Mouse (Mus musculus) ovary, postnatal 10 days (tissue): ENCODE results near the gene Por.

Experiments
- DNase-seq: peaks from one replicate; pipeline ENCODE4 v3.0.0; 2022; ENCODE audit warnings: low spot score

Gene Por

DNA sequence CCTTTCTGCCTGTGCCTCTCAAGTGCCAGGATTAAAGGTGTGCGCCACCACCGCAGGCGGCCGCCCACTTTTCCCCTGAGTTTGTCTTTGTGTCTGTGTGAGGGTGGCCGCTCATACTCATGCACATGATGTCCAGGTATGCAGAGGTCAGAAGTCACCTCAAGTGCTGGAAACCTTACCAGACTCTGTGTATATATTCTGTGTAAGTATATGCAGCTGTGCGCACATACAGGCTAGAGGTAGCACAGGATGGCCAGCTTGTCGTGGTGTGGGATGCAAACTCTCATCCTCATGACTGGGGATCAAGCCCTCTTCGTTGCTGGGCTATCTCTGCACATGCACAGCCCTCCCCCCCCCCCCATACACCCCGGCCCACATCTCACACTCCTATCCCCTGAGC lies 58.0 kb downstream of the Por start:
- DNase-seq, result no peak

DNA sequence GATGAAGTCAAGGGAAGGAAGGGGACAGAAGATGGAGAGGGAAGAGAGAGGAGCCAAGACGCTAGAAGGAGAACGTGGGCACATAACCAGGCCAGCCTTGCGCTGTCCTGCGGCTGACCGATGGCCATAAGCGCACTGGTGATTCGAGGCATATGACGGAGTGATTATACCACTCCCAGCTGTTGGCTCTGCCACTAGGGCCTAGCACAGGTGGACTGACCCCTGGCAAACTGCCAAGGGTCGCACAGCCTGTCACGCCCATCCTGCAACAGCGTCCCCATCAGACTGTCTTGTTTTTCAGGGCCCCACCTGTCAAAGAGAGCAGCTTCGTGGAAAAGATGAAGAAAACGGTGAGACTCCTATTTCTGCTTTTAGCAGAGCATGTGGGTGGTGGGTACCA lies 58.5 kb downstream of the Por start:
- DNase-seq, result no peak

DNA sequence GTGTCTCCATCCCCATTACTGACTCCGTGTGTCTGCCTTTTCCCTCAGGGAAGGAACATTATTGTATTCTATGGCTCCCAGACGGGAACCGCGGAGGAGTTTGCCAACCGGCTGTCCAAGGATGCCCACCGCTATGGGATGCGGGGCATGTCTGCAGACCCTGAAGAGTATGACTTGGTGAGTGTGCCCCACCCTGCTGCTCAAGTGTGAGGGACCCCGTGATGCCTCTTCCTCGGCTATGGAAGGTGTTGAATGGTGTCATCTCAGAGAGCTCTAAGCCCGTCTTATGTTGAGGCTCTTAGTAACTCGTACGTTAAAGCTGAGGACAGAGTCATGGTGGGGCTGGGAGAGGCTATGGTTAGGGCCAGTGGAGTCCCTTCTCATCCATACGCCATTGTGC lies 59.5 kb downstream of the Por start:
- DNase-seq, result no peak

DNA sequence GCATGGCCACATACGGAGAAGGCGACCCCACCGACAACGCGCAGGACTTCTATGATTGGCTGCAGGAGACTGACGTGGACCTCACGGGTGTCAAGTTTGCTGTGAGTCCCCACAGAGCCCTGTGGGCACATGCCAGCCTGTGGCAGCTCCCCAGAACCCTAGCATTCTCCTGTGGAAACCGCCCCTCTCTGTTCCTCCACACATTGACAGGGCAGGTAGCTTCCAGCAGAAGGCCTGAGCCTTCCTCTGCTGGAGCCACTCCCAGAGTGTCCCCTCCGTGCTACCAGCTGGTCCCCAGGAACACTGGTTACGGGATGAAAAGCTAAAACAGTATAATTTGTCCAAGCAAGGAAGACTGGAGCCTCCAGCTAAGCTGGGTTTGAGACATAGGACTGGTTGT lies 60.4 kb downstream of the Por start:
- DNase-seq, result no peak

DNA sequence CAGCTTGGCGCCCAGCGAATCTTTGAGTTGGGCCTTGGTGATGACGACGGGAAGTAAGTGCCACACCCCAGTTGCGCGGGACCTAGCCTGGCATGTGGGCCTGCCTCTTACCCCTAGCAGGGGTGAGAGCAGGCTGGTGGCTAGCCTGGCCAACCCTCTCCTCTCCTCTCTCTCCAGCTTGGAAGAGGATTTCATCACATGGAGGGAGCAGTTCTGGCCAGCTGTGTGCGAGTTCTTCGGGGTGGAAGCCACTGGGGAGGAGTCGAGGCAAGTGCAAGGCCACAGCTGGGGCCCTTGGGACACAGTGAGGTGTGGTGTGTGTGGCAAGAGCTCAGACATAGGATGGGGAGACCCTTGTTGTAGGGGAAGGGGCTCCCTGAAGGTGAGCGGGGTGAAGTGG lies 61.1 kb downstream of the Por start:
- DNase-seq, result no peak

DNA sequence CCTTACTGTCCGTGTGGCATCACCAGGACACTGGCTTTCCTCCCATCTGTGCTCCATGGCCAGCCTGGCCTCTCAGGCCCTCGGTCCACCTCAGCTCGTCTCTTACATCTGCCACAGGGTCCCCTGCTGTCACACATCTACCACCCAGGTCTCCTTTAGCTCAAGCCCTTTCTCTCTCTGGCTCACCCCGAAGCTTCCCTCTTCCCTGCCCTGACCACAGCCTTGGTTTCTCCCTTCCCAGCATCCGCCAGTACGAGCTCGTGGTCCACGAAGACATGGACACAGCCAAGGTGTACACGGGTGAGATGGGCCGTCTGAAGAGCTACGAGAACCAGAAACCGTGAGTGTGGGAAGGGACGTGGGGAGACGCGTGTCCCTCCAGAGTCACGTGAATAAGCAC lies 61.5 kb downstream of the Por start:
- DNase-seq, result no peak

DNA sequence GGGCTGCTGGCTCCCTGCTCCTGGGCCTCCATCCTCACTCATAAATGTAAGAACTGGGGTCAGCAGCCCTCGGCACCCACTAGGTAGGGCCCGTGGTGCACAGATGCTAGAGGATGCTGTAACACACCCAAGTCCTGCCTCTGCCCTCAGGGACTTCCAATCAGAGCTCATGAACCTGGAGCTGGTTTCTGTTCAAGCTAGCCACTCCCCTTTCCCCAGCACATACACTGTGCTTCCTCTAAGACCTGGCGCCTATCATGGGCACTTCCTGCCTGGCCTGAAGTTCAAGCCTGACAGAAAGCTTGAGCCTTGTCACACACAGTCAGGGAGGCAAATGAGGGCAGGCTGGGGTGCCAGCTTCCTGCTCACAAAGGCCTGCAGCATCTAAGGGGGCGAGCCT lies 63.2 kb downstream of the Por start:
- DNase-seq, result no peak

DNA sequence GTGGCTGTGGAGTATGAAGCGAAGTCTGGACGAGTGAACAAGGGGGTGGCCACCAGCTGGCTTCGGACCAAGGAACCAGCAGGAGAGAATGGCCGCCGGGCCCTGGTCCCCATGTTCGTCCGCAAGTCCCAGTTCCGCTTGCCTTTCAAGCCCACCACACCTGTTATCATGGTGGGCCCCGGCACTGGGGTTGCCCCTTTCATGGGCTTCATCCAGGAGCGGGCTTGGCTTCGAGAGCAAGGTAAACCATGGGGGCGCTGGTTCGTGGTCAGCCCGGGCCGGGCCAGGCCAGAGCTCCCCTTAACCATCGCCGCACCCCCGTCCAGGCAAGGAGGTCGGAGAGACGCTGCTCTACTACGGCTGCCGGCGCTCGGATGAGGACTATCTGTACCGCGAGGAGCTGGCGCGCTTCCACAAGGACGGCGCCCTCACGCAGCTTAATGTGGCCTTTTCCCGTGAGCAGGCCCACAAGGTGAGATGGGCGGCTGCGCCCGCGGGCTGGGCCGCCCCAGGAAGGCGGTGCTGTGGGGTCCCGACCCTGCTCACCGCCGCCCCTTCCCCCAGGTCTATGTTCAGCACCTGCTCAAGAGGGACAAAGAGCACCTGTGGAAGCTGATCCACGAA lies 64.3 kb downstream of the Por start:
- no peak for DNase-seq

DNA sequence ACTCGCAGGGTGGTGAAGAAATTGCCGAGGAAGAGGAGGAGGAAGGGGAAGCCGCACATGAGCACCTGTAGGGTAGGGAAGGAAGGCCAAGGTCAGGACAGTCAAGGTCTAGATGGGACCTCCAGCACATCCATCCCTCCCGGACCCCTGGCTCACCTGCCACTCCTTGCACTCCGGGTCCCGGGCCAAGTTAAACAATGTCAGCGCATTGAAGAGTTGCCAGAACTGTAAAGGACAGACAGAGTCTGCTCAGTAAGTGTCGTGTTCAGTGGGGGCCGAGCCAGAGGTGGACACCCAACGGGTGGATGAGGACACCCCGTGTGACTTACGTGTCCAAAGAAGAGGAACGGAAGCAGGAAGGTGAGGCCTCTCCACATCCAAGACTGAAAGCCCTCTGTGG lies 65.9 kb downstream of the Por start:
- DNase-seq, result no peak

DNA sequence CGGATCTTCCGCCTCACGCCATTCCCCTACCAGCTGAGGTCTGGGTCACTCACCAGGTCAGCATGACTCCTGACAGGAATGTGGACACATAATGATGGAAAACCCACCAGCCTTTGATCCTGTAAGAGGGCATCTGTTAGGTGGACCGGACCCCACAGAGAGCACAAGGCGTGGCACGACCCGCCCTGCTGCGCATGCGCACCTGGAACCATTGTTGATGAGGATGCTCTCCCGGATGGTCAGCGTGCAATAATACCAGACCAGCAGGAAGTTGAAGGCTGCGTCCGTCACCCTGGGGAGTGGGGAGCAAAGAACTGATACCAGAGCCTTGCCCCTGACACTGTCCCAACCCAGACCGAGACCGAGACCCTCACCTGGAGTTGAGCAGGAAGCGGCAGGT lies 66.7 kb downstream of the Por start:
- DNase-seq, result no peak

DNA sequence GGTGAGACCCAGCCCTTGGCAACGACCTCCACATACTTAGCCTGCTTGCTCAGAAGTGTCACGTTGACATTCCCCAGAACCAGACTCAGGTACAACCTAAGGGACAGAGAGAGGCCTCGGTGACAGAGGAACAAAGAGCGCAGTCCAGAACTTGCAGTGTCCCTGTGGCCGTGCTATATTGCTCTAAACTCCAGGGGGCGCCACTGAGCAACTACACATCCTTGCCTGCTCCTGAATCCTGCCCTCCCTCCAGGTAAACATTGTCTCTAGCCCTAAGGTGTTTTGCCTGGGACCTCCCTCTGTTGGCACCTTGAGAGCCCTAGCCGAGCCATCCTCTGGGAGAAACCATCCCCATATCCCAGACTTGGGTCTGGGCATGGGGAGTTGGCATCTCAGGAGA lies 67.3 kb downstream of the Por start:
- no peak for DNase-seq

DNA sequence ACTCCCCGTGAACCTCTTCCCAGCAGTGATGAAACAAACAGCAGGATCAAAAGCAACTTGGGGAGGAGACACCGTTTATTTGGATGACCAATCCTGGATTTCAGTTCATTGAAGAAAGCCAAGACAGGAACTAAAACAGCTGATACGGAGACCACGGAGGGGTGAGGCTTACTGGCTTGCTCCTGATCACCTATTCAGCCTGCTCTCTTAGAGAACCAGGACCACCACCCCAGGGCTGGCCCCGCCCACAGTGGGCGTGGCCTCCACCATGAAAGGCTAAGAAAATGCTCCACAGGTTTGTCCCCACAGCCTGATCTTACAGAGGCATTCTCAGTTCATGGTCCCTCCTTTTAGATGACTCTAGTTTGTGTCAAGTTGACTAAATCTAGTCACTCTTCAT lies 68.4 kb downstream of the Por start:
- DNase-seq, result no peak

DNA sequence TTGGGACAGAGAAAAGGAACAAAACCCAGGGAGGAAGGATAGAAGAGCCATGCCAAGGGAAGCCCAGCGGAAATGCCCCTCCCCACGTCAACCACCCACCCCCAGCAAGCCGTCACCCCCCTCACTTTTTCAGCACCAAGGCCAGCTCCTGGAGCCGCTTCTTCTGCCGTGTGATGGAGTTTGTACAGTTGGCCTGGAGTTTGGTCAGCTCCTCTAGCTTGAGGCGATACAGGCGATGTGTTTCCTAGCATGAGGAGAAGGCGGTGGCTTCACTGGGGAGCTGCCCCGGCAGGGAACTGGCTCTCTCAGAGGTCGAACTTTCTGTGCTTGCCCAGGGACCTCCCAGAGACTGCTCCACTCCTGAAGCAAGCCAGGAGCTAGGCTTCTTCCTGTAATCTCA lies 72.3 kb downstream of the Por start:
- no peak for DNase-seq

DNA sequence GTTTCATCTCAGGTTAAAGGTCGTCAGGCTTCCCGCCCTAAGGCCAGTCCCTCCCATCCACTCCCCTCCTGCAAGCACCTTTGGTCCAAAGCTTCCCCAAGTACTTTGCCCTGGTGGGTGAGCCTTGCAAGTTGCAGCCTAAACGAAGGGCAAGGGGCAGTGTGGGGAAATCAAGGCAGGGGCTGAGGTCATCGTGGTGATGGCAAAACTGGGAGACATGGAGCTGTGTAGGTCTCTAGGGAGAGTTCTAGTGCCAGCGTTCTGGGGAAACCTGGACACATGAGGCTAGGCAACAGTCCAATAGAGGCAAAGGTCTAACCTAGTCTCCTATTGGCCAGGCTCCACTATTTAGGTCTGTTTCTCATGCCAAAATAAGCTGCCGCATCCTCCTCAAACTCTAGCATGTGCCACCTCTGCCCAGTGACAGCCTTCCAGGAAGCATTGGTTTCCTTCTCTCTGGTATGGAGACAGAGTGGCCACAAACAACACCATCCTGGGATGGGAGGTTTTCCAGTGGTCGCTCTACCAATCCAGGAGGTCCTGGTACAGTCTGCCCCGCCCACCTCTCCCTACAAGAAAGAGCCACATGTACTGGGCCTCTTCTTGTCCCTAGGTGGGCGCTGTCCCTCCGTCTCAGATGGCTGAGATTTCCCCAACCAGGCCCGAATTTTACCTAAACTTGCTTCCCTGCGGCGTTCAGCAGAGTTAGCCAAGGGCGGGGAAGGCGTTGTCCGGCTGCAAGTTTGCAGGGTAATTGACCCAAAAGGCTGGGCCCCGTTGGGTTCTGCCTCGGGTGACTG lies 73.3 kb downstream of the Por start:
- DNase-seq, result no peak

DNA sequence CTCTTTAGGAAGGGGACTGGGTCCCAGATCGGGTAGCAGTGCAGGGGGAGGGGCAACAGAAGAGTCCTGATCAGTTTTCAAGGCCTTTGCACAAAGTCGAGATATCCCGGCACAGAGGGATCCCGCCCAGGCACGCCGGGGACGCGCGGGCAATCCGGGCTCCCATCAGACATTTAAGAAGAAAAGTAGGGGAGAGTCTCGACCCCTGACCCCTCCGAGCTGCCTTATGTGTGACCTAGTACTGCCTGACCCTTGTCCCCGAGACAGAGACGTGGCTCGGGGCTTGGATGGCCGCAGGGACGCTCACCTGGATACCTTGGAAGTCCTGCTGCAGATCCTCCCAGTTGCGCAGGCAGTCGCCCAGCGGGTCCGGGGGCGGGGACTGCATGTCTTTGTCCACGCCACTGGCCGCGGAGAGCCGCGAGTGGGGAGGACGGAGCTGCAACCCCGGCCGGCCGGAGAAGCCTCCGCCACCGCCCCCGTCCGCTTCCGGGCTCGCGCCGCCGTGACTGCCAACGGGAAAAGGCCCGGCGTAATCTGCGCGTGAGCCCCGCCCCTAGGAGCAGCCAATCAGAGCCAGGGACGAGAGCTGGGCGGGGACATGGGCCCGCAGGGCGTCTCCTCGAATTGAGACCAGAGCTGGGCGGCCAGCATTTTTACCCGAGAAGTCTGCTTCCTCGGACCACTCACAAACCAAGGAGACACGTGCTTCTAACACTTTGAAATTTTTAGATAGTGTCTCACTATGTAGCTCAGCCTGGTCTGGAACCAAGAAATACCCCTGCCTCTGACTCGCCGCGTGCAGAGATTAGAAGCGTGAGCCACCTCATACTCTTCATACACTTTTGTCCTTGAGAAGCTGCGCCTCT lies 74.1 kb downstream of the Por start, which contains the start of gene Tmem120a:
Gene Tmem120a (minus strand): TSS at position 708 of the 869 bp plus-strand sequence.
- peak; percentile 92 for DNase-seq

DNA sequence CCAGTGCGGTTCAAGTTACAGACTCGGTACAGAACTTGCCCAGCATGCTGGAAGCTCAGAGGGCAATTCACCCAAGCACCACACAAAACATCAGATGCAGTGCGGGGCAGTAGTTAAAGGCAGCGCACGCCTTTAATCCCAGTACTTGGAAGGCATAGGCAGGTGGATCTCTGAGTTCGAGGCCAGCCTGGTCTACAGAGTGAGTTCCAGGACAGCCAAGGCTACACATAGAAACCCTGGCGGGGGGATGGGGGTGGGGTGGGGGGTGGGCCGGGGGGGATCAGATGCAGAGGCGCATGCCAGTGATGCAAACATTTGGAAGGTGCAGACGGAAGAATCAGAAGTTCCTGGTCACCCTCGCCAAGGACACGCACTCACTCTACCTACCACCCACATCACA lies 74.9 kb downstream of the Por start:
- no peak for DNase-seq

DNA sequence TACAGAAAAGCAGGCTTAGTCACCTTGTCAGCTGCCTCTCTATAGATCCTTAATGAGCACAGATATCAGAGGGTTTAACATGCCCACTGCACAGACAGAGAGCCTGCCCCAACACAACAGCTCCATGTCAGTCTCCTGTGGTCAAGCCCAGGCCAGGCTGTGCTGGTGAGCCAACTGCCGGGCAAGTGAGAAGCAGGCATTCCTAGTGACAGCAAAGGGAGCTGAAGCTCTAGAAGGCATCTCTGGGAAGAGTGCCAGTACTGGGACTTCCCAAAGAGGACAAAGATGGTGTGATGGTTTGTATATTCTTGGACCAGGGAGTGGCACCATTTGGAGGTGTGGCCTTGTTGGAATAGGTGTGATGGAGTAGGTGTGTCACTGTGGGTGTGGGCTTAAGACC lies 81.2 kb downstream of the Por start:
- no peak for DNase-seq

DNA sequence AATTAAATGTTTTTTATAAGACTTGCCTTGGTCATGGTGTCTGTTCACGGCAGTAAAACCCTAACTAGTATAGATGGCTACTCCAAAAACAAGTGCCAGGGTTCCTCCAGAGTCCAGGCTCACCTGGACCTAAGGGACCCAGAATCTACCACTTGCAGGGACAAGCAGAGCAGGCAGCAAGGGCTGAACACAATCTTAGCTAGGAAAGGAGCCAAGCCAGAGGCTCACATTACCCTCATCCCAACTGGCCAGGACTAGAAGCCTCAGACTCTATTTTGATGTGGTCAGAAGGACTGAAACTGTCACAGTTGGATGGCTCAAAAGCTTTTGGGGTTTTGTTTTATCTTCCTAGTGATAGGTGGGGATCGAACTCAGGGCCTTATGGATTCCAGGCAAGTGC lies 81.8 kb downstream of the Por start:
- no peak for DNase-seq

DNA sequence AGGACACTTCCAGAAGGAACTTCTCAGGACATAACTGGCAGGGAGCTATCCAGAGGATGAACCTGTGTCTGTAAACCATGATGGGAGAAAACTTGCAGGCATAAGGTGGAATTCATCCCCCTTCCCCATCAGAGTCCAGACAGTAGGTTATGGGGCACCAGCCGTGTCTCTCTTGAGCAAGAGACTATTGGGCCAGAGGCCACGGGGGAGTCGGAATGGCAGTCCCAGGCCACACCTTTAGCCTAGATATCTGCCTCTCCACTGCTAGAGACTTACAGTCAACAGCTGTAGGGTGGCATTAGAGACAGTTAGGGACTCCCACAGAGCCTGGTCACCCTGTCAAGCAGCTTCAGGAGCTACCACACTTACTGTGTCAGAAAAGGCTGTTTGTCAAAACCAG lies 92.0 kb downstream of the Por start:
- no peak for DNase-seq

DNA sequence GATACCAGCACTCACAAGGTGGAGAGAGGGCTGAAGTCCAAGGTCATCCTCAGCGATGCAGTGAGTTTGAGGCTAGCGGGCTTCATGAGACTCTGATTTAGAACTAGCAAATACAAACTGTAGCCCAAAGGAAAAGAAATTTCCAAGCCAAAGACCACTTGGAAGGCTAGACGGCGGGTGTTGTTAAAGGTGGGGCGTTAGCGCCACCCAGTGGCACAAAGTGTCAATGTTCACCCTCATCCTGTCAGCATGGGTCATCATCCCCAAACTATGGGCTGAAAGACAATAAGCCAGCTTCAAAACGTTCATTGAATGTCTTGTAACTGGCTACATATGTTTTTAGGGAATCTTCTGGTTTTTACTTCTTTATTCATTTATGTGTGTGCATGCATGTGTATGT lies 93.7 kb downstream of the Por start:
- DNase-seq, result peak; percentile 52

DNA sequence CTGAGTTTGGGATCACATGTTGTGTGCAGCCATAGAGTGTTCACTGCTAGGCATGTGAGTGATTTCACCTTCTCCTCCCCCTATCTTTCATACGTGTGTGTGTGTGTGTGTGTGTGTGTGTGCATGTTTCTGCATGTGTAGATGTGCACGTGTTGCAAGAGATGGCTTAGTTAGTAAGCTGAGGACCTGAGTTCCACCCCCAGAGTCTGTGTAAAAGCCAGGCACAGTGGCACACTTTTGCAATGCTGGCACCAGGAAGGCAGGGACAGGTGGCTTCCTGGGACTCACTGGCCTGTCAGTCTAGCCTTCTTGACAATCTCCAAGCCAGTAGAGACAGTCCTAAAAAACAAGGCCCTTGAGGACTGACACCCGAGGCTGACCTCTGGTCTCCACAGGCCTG lies 95.1 kb downstream of the Por start:
- DNase-seq, result no peak

DNA sequence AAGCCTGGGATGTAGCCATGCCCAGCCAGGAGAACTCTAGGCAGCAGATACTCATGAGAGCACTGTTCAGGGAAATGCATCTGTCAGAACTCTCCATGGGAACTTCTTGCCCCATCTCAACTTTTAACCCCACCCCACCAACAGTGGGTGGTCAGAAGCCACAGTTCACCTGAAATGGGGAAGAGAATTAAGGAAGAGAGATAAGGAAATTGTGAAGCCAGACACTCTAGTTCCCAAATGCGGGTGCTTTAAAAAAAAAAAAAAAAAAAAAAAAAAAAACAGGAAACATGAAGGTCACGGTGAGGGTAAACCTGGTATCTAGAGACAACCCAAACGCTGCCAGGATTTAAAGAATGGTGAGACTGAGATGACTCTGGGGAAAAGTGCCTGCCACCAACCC lies 102.7 kb downstream of the Por start:
- DNase-seq, result no peak

DNA sequence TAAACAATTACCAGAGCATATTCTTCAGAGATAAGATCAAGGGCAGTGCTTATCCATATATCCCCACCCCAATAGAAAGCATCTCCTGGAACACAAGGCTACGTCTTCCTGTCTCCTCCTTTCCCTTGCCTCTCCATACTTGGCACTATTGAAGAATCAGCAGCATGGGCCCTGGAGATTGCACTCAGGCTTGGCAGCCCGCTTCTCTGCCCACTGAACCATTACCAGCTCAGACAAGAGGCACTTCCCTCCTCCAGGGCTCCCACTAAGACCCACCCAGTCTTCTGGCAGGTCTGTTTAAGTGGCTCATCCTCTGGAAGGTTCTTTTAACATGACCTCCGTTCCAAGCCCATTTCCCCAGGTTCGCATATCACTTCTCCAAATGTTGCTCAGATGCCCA lies 106.7 kb downstream of the Por start:
- DNase-seq, result no peak
